Mouse (Mus musculus): ENCODE data around the gene Vamp4. TPM values are rescaled to one million over a fixed set of nuclear protein-coding genes. Genes with fewer than 3 reads are reported as not detected.

The Vamp4 gene
- total RNA-seq, 1 experiment = 7.3 TPM

DNA sequence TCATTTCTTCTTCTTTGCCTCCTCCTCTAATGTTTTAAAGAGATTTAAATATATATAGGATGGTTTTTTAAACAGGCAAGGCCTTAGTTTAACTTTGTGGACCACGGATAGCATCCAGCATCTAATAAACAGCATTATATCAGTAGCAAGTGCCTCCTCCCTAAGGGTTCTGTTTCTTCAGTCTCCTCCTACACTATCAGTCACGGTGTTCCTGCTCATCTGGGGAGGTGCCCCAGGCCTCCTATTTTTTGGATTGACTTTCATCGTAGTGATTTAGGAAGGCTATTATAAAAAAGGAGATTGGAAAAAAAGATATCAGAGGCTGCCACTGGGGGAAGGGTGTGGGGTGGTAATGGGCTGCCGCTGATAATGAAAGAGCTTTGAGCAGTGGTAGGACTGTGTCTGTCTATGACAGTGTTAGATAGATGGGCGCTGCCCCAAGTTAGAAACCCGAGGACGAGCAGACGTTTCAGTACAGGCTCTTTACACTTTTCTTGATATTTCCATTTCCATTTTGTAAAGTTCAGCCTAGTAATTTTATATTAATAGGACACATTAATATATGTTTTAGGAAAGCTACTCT is 20.2 kb downstream of the Vamp4 start:
- peaks cover 2 to 6% of the 10 kb centered on the region in 2 experiments; a peak in 1 of 4 replicates for H3K4me1 ChIP-seq (ENCODE audit: control insufficient read depth in 2 of 2, insufficient read depth in 2 of 2, low read length in 2 of 2, poor library complexity in 1 of 2)
- TF ChIP-seq HCFC1 (IDR thresholded peaks at IDR 0.05; ENCODE audit: borderline replicate concordance, insufficient read depth, low read length) (no peak), MAFK (IDR thresholded peaks at IDR 0.05; ENCODE audit: insufficient read depth, low read depth, low read length) (no peak), ZC3H11A (IDR thresholded peaks at IDR 0.05; ENCODE audit: borderline replicate concordance, low read depth, low read length) (no peak), CHD2 (IDR thresholded peaks at IDR 0.05; ENCODE audit: low read depth, low read length) (no peak), ZNF384 (IDR thresholded peaks at IDR 0.05; ENCODE audit: low read depth, low read length) (no peak)
- H3K4me3 ChIP-seq (ENCODE audit: insufficient read depth in 1 of 2, low read depth in 1 of 2, low read length in 2 of 2, poor library complexity in 1 of 2, severe bottlenecking in 1 of 2) = no peak overlapping the region
- in situ Hi-C loops (cut with MboI; ENCODE audit: low sequenced_read_pairs in 2 of 2, unreplicated experiment in 2 of 2) = no loop called here
- no peaks in the 10 kb centered on the region for H3K9me3 ChIP-seq (ENCODE audit: control insufficient read depth, insufficient read depth, low read depth, low read length)
- H3K36me3 ChIP-seq (ENCODE audit: control insufficient read depth, insufficient read depth, low read length, poor library complexity, severe bottlenecking) = no peaks in the 10 kb centered on the region
- no peak for DNase-seq (ENCODE audit: low read depth, low spot score)
- H3K9ac ChIP-seq (ENCODE audit: insufficient read depth, low read depth, low read length, poor library complexity, severe bottlenecking) = no peak overlapping the region
- H3K27ac ChIP-seq (ENCODE audit: insufficient read depth, low read depth, low read length, poor library complexity, severe bottlenecking) = no peak overlapping the region

DNA sequence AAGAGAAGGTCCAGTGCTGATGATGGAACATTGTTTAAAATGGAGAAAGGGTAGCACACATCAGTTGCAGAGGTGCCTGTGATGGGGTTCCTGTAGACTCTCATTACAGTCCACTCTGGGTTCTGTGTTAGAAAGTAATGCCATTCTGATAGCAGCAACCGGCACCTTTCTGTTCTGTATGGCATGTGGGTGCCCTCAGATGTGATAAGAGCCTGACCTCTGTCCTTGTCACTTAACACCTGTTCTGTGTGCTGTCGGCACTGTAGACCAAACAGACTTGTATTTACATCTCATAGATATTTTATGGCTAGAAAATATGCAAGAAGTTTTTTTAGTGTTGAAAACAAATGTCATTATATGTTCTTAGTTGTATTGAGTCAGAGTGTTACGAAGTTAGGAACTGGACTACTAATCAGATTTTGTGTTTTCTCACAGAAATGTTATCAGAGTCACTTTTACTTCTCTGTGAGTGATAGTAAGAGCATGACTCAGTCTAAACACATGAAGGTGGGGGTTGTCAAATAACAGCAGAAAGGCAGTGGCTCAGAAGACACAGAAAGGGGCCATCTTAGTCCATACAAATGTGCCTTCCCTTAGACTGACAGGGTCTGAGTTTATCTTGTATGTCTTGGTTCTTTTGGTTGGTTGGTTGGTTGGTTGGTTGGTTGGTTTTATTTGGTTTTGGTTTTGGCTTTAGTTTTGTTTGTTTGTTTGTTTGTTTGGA is 27.2 kb downstream of the Vamp4 start:
- no peaks in the 10 kb centered on the region for H3K4me1 ChIP-seq (ENCODE audit: control insufficient read depth in 2 of 2, insufficient read depth in 2 of 2, low read length in 2 of 2, poor library complexity in 1 of 2)
- in situ Hi-C loops (cut with MboI; ENCODE audit: low sequenced_read_pairs in 2 of 2, unreplicated experiment in 2 of 2) = no loop called here
- no peak for DNase-seq (ENCODE audit: low read depth, low spot score)

DNA sequence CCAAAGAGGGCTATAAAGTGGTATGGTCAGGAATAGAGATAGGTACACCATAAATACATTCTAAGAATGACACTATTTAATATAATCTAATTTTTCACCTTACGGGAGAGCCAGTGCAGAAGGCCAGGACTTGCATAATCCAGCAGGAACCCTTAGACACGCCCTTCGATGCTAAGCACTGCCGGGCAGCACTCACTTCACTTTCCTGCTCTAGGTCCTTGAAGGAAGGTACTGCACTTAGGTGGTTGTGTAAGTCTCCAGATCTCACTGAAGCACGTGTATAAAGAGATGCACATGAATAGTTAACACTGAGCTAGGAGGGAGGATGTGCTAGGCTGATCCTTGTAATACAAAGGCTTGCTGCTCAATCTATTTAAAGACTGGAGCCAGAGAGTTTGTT is 29.3 kb downstream of the Vamp4 start:
- H3K36me3 ChIP-seq (ENCODE audit: control insufficient read depth, insufficient read depth, low read length, poor library complexity, severe bottlenecking) = no peaks in the 10 kb centered on the region; the same call in 1 of the 2 replicates
- H3K9me3 ChIP-seq (ENCODE audit: control insufficient read depth, insufficient read depth, low read depth, low read length) = no peaks in the 10 kb centered on the region
- H3K4me1 ChIP-seq (ENCODE audit: control insufficient read depth in 2 of 2, insufficient read depth in 2 of 2, low read length in 2 of 2, poor library complexity in 1 of 2) = no peaks in the 10 kb centered on the region
- no peak for DNase-seq (ENCODE audit: low read depth, low spot score)
- no peak overlapping the region for H3K27ac ChIP-seq (ENCODE audit: insufficient read depth, low read depth, low read length, poor library complexity, severe bottlenecking)
- no peak overlapping the region for H3K4me3 ChIP-seq (ENCODE audit: insufficient read depth in 1 of 2, low read depth in 1 of 2, low read length in 2 of 2, poor library complexity in 1 of 2, severe bottlenecking in 1 of 2)
- in situ Hi-C loops (cut with MboI; ENCODE audit: low sequenced_read_pairs in 2 of 2, unreplicated experiment in 2 of 2) = no loop called here
- H3K9ac ChIP-seq (ENCODE audit: insufficient read depth, low read depth, low read length, poor library complexity, severe bottlenecking) = no peak overlapping the region
- TF ChIP-seq CHD2 (IDR thresholded peaks at IDR 0.05; ENCODE audit: low read depth, low read length) (no peak), HCFC1 (IDR thresholded peaks at IDR 0.05; ENCODE audit: borderline replicate concordance, insufficient read depth, low read length) (no peak), ZNF384 (IDR thresholded peaks at IDR 0.05; ENCODE audit: low read depth, low read length) (no peak), ZC3H11A (IDR thresholded peaks at IDR 0.05; ENCODE audit: borderline replicate concordance, low read depth, low read length) (no peak), MAFK (IDR thresholded peaks at IDR 0.05; ENCODE audit: insufficient read depth, low read depth, low read length) (no peak)

More for the DNA sequence above, 27.2 kb downstream of the Vamp4 start:
- Histone ChIP-seq H3K4me3 (ENCODE audit: insufficient read depth in 1 of 2, low read depth in 1 of 2, low read length in 2 of 2, poor library complexity in 1 of 2, severe bottlenecking in 1 of 2) (no peak overlapping the region), H3K36me3 (ENCODE audit: control insufficient read depth, insufficient read depth, low read length, poor library complexity, severe bottlenecking) (no peaks in the 10 kb centered on the region; the same call in 1 of the 2 replicates), H3K27ac (ENCODE audit: insufficient read depth, low read depth, low read length, poor library complexity, severe bottlenecking) (no peak overlapping the region), H3K9ac (ENCODE audit: insufficient read depth, low read depth, low read length, poor library complexity, severe bottlenecking) (no peak overlapping the region), H3K9me3 (ENCODE audit: control insufficient read depth, insufficient read depth, low read depth, low read length) (no peaks in the 10 kb centered on the region)
- TF ChIP-seq HCFC1 (IDR thresholded peaks at IDR 0.05; ENCODE audit: borderline replicate concordance, insufficient read depth, low read length) (no peak), MAFK (IDR thresholded peaks at IDR 0.05; ENCODE audit: insufficient read depth, low read depth, low read length) (no peak), CHD2 (IDR thresholded peaks at IDR 0.05; ENCODE audit: low read depth, low read length) (no peak), ZC3H11A (IDR thresholded peaks at IDR 0.05; ENCODE audit: borderline replicate concordance, low read depth, low read length) (no peak), ZNF384 (IDR thresholded peaks at IDR 0.05; ENCODE audit: low read depth, low read length) (no peak)

DNA sequence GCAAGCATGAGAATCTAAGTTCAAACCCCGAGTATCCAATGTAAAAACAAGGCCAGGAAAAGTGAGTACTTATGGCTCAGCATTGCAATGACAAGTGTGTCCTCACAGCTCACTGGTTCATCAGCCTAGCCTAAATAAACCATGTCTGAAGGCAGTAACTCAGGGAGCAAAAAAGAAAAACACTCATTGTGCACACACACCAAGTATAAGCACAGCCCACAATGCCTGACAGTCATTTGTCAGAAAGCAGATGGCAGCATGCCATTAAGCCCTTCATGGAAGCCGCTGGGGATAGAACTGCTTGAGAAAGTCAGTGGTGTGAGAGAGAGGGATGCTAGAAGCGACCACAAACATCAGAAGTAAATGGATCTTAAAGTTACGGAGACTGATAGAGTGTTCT is 31.0 kb downstream of the Vamp4 start:
- no peak overlapping the region for H3K9ac ChIP-seq (ENCODE audit: insufficient read depth, low read depth, low read length, poor library complexity, severe bottlenecking)
- no peak overlapping the region for H3K27ac ChIP-seq (ENCODE audit: insufficient read depth, low read depth, low read length, poor library complexity, severe bottlenecking)
- H3K36me3 ChIP-seq (ENCODE audit: control insufficient read depth, insufficient read depth, low read length, poor library complexity, severe bottlenecking) = no peaks in the 10 kb centered on the region; the same call in 1 of the 2 replicates
- no peaks in the 10 kb centered on the region for H3K9me3 ChIP-seq (ENCODE audit: control insufficient read depth, insufficient read depth, low read depth, low read length)
- in situ Hi-C loops (cut with MboI; ENCODE audit: low sequenced_read_pairs in 2 of 2, unreplicated experiment in 2 of 2) = no loop called here
- TF ChIP-seq ZNF384 (IDR thresholded peaks at IDR 0.05; ENCODE audit: low read depth, low read length) (no peak), MAFK (IDR thresholded peaks at IDR 0.05; ENCODE audit: insufficient read depth, low read depth, low read length) (no peak), CHD2 (IDR thresholded peaks at IDR 0.05; ENCODE audit: low read depth, low read length) (no peak), ZC3H11A (IDR thresholded peaks at IDR 0.05; ENCODE audit: borderline replicate concordance, low read depth, low read length) (no peak), HCFC1 (IDR thresholded peaks at IDR 0.05; ENCODE audit: borderline replicate concordance, insufficient read depth, low read length) (no peak)
- DNase-seq (ENCODE audit: low read depth, low spot score) = no peak
- no peak overlapping the region for H3K4me3 ChIP-seq (ENCODE audit: insufficient read depth in 1 of 2, low read depth in 1 of 2, low read length in 2 of 2, poor library complexity in 1 of 2, severe bottlenecking in 1 of 2)
- H3K4me1 ChIP-seq (ENCODE audit: control insufficient read depth in 2 of 2, insufficient read depth in 2 of 2, low read length in 2 of 2, poor library complexity in 1 of 2) = no peaks in the 10 kb centered on the region
